Mouse (Mus musculus) MEL (cell line): Measurements from ENCODE around the gene Ubap2l.

ENCODE experiments used
- BHLHE40 ChIP-seq: IDR thresholded peaks from 2 replicates; pipeline ENCODE4 v1.6.1; 2012; ENCODE audit warnings: low read depth, mild to moderate bottlenecking, inconsistent platforms, low read length, improper control_type of control experiment, borderline replicate concordance
- CTCF ChIP-seq, 3 experiments: IDR thresholded peaks in 2 of 3; conservative IDR thresholded peaks in 1 of 3; 2 replicates each; pipeline ENCODE4 v1.5.1; 2011 to 2012; ENCODE audit warnings: low read length in 3 of 3, low read depth in 2 of 3, mild to moderate bottlenecking in 2 of 3, improper control_type of control experiment in 1 of 3, inconsistent platforms in 1 of 3, mixed read lengths in 1 of 3, moderate library complexity in 1 of 3; ENCODE audit not compliant: control insufficient read depth in 1 of 3, insufficient read depth in 1 of 3, poor library complexity in 1 of 3, severe bottlenecking in 1 of 3
- ELF1 ChIP-seq: IDR thresholded peaks from 2 replicates; pipeline ENCODE4 v1.6.1; 2014; ENCODE audit warnings: low read depth, mild to moderate bottlenecking, inconsistent platforms, low read length, improper control_type of control experiment, moderate library complexity
- EP300 ChIP-seq, 2 experiments: IDR thresholded peaks; 2 replicates each; pipeline ENCODE4 v1.6.1; 2011; ENCODE audit warnings: improper control_type of control experiment in 2 of 2, low read length in 2 of 2, low read depth in 1 of 2, mild to moderate bottlenecking in 1 of 2
- GATA1 ChIP-seq: IDR thresholded peaks from 2 replicates; pipeline ENCODE4 v1.6.1; 2011; ENCODE audit warnings: low read depth, low read length, improper control_type of control experiment
- HCFC1 ChIP-seq: IDR thresholded peaks from 2 replicates; pipeline ENCODE4 v1.6.1; 2012; ENCODE audit warnings: low read depth, mild to moderate bottlenecking, inconsistent platforms, low read length, improper control_type of control experiment, moderate library complexity
- MEF2A ChIP-seq: IDR thresholded peaks from 2 replicates; pipeline ENCODE4 v1.6.1; 2014; ENCODE audit warnings: low read depth, mild to moderate bottlenecking, inconsistent platforms, low read length, improper control_type of control experiment; ENCODE audit not compliant: poor library complexity, insufficient replicate concordance, severe bottlenecking; ENCODE audit errors: extremely low read depth
- MYC ChIP-seq: IDR thresholded peaks from 2 replicates; pipeline ENCODE4 v1.6.1; 2011; ENCODE audit warnings: low read depth, mild to moderate bottlenecking, low read length, improper control_type of control experiment, moderate library complexity
- NELFE ChIP-seq: IDR thresholded peaks from 2 replicates; pipeline ENCODE4 v1.6.1; 2011; ENCODE audit warnings: low read depth, low read length, improper control_type of control experiment
- POLR2A ChIP-seq, 2 experiments: IDR thresholded peaks; 2 replicates each; pipeline ENCODE4 v1.6.1; 2011 to 2012; ENCODE audit warnings: low read length in 2 of 2, mild to moderate bottlenecking in 2 of 2, control low read depth in 1 of 2, improper control_type of control experiment in 1 of 2, low read depth in 1 of 2, moderate library complexity in 1 of 2; ENCODE audit not compliant: control insufficient read depth in 1 of 2, insufficient read depth in 1 of 2, poor library complexity in 1 of 2
- TAL1 ChIP-seq: IDR thresholded peaks from 2 replicates; pipeline ENCODE4 v1.6.1; 2012; ENCODE audit warnings: mild to moderate bottlenecking, inconsistent platforms, low read length, moderate library complexity, mixed read lengths
- UBTF ChIP-seq: IDR thresholded peaks from 2 replicates; pipeline ENCODE4 v1.6.1; 2012; ENCODE audit warnings: low read depth, mild to moderate bottlenecking, inconsistent platforms, low read length, improper control_type of control experiment, moderate library complexity, borderline replicate concordance; ENCODE audit not compliant: insufficient read depth
- ZC3H11A ChIP-seq: IDR thresholded peaks from 2 replicates; pipeline ENCODE4 v1.6.1; 2012; ENCODE audit warnings: low read depth, mild to moderate bottlenecking, inconsistent platforms, low read length, improper control_type of control experiment
- ZKSCAN1 ChIP-seq: IDR thresholded peaks from 2 replicates; pipeline ENCODE4 v1.6.1; 2012; ENCODE audit warnings: low read depth, mild to moderate bottlenecking, inconsistent platforms, low read length, improper control_type of control experiment, moderate library complexity

DNA sequence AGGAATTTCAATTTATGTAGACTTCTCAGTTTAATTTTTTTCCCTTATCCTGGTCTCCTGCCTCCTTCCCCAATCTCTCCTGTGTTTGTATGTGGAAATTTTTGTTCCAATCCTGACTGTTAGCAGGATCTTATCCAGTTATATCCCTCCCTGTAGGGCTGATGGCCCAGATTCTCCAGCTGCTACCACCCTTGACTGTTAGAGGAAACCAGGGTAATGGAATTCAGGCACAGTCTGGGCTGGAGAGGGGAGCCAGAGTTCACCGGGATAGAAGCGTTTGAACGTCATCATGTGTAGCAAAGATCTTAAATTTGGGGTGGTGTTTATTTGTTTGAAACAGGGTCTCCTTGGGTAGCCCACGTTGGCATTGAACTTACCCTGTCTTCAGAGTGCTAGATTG is 32.4 kb upstream of the Ubap2l start:
- TF ChIP-seq HCFC1: no peak
- no peak for TF ChIP-seq UBTF
- no peak for TF ChIP-seq ZC3H11A
- TF ChIP-seq CTCF (IDR thresholded peaks at IDR 0.05 in 2 of 3, conservative IDR thresholded peaks at IDR 0.05 in 1 of 3; ENCODE audit: control insufficient read depth in 1 of 3, insufficient read depth in 1 of 3, low read depth in 2 of 3, low read length in 3 of 3, poor library complexity in 1 of 3, severe bottlenecking in 1 of 3): no peak
- TF ChIP-seq ZKSCAN1: no peak
- no peak for TF ChIP-seq POLR2A (IDR thresholded peaks at IDR 0.05; ENCODE audit: control insufficient read depth in 1 of 2, insufficient read depth in 1 of 2, low read depth in 1 of 2, low read length in 2 of 2, poor library complexity in 1 of 2)
- no peak for TF ChIP-seq ELF1
- TF ChIP-seq BHLHE40: no peak
- no peak for TF ChIP-seq GATA1
- no peak for TF ChIP-seq MEF2A
- no peak for TF ChIP-seq NELFE
- TF ChIP-seq TAL1: no peak
- no peak for TF ChIP-seq EP300 (IDR thresholded peaks at IDR 0.05; ENCODE audit: low read depth in 1 of 2, low read length in 2 of 2)
- no peak for TF ChIP-seq MYC
